Mouse (Mus musculus) liver, postnatal 0 days (tissue): ENCODE measurements around the gene Smg9.

Experiments used
- CTCF ChIP-seq: sonication (generic); IDR thresholded peaks from 2 replicates; pipeline ENCODE4 v1.5.1; 2016; ENCODE audit warnings: antibody characterized with exemption, low read depth
- EP300 ChIP-seq: IDR thresholded peaks from 2 replicates; pipeline ENCODE4 v1.6.1; 2016; ENCODE audit warnings: antibody characterized with exemption, low read depth, mild to moderate bottlenecking

- TF ChIP-seq CTCF = no peak
- TF ChIP-seq EP300 = no peak
These were observed 23.8 kb downstream of the Smg9 start for GRCm38 (mm10) chr7:24423107-24423763.
